Mouse (Mus musculus): ENCODE measurements around the gene Opcml.

Gene Opcml

GRCm38 (mm10) chr9:28157092-28157491 is 366.5 kb downstream of the Opcml start:
- no peak for DNase-seq (ENCODE audit: low spot score in 2 of 2)

GRCm38 (mm10) chr9:28160953-28161352 is 370.4 kb downstream of the Opcml start:
- no peak for DNase-seq (ENCODE audit: low spot score in 2 of 2)

- no peak for DNase-seq (ENCODE audit: low spot score in 2 of 2)
Measured at GRCm38 (mm10) chr9:28163946-28164345, 373.4 kb downstream of the Opcml start.

GRCm38 (mm10) chr9:28171890-28172289 is 381.3 kb downstream of the Opcml start:
- peak; percentile 66 to 86 for DNase-seq (ENCODE audit: low spot score in 2 of 2)

GRCm38 (mm10) chr9:28177052-28177451 is 386.5 kb downstream of the Opcml start:
- DNase-seq (ENCODE audit: low spot score in 2 of 2): no peak

GRCm38 (mm10) chr9:28178123-28178887 is 387.7 kb downstream of the Opcml start:
- no peak for DNase-seq (ENCODE audit: low spot score in 2 of 2)

- DNase-seq (ENCODE audit: low spot score in 2 of 2): no peak
Measured at GRCm38 (mm10) chr9:28181916-28182315, 391.3 kb downstream of the Opcml start.

GRCm38 (mm10) chr9:28190226-28190625 is 399.7 kb downstream of the Opcml start:
- no peak for DNase-seq (ENCODE audit: low spot score in 2 of 2)

- DNase-seq (ENCODE audit: low spot score in 2 of 2): no peak
Measured at GRCm38 (mm10) chr9:28190751-28191150, 400.2 kb downstream of the Opcml start.

GRCm38 (mm10) chr9:28196550-28196949 is 406.0 kb downstream of the Opcml start:
- no peak for DNase-seq (ENCODE audit: low spot score in 2 of 2)

- no peak for DNase-seq (ENCODE audit: low spot score in 2 of 2)
Measured at GRCm38 (mm10) chr9:28197061-28197460, 406.5 kb downstream of the Opcml start.

- peak; percentile 40 to 69 for DNase-seq (ENCODE audit: low spot score in 2 of 2)
Measured at GRCm38 (mm10) chr9:28197631-28198030, 407.1 kb downstream of the Opcml start.

- DNase-seq (ENCODE audit: low spot score in 2 of 2): no peak
Measured at GRCm38 (mm10) chr9:28198106-28198694, 407.6 kb downstream of the Opcml start.

GRCm38 (mm10) chr9:28207441-28207840 is 416.9 kb downstream of the Opcml start:
- no peak for DNase-seq (ENCODE audit: low spot score in 2 of 2)

- DNase-seq (ENCODE audit: low spot score in 2 of 2): no peak
Measured at GRCm38 (mm10) chr9:28208696-28209095, 418.1 kb downstream of the Opcml start.

GRCm38 (mm10) chr9:28211877-28212276 is 421.3 kb downstream of the Opcml start:
- no peak for DNase-seq (ENCODE audit: low spot score in 2 of 2)

- DNase-seq (ENCODE audit: low spot score in 2 of 2): no peak
Measured at GRCm38 (mm10) chr9:28213893-28214292, 423.3 kb downstream of the Opcml start.

- peak in 1 of 2 experiments; percentile 16 for DNase-seq (ENCODE audit: low spot score in 2 of 2)
Measured at GRCm38 (mm10) chr9:28218026-28218646, 427.6 kb downstream of the Opcml start.

GRCm38 (mm10) chr9:28222726-28223125 is 432.2 kb downstream of the Opcml start:
- no peak for DNase-seq (ENCODE audit: low spot score in 2 of 2)

- no peak for DNase-seq (ENCODE audit: low spot score in 2 of 2)
Measured at GRCm38 (mm10) chr9:28225824-28226569, 435.4 kb downstream of the Opcml start.

- DNase-seq (ENCODE audit: low spot score in 2 of 2): no peak
Measured at GRCm38 (mm10) chr9:28226570-28226951, 436.0 kb downstream of the Opcml start.

- no peak for DNase-seq (ENCODE audit: low spot score in 2 of 2)
Measured at GRCm38 (mm10) chr9:28238450-28238849, 447.9 kb downstream of the Opcml start.
